Mouse (Mus musculus) liver, embryonic 14.5 days (tissue): Measurements from ENCODE around the gene Gse1. TPM values are rescaled to one million over a fixed set of nuclear protein-coding genes. Genes with fewer than 3 reads are reported as not detected.
A peak's percentile ranks its signal among the peaks of the same experiment; 100 is the strongest.

ENCODE experiments used
- ATAC-seq: fragments of 200-750 bp; cut with Nextera tagmentation; 2 replicates; pipeline ENCODE4 v1.8.0; 2017; ENCODE audit warnings: moderate number of reproducible peaks, mild to moderate bottlenecking, moderate library complexity; ENCODE audit not compliant: insufficient read depth
- DNase-seq, 3 experiments: peaks; one replicate each; pipeline ENCODE4 v3.0.0-alpha.2; 2012 to 2013; ENCODE audit warnings: low read depth in 3 of 3, low spot score in 3 of 3
- H3K27ac ChIP-seq: fragments of 300-500 bp; sonication (generic); 2 replicates; pipeline ENCODE4 v1.5.1; 2014; ENCODE audit warnings: moderate library complexity, mild to moderate bottlenecking, control low read depth, inconsistent platforms
- H3K27me3 ChIP-seq: fragments of 300-500 bp; sonication (generic); 2 replicates; pipeline ENCODE4 v1.6.1; 2014; ENCODE audit warnings: mild to moderate bottlenecking, low read length, moderate library complexity; ENCODE audit not compliant: control insufficient read depth, insufficient read depth
- H3K36me3 ChIP-seq: fragments of 300-500 bp; sonication (generic); replicated peaks from 2 replicates; pipeline ENCODE4 v1.6.1; 2014; ENCODE audit warnings: low read depth; ENCODE audit not compliant: control insufficient read depth, insufficient read depth
- H3K4me1 ChIP-seq, 2 experiments: fragments of 200-500 bp in 1 of 2; fragments of 300-500 bp in 1 of 2; sonication (generic) in 1 of 2; replicated peaks; 2 replicates each; pipeline ENCODE4 v1.6.1; 2012 to 2014; ENCODE audit warnings: antibody characterized with exemption in 1 of 2, inconsistent platforms in 1 of 2, low read length in 1 of 2; ENCODE audit not compliant: control insufficient read depth in 2 of 2, insufficient read depth in 2 of 2
- H3K4me2 ChIP-seq: fragments of 300-500 bp; sonication (generic); 2 replicates; pipeline ENCODE4 v1.6.1; 2014; ENCODE audit warnings: low read depth, mild to moderate bottlenecking, control low read depth, moderate library complexity
- H3K4me3 ChIP-seq, 2 experiments: fragments of 200-500 bp in 1 of 2; fragments of 300-500 bp in 1 of 2; sonication (generic) in 1 of 2; 2 replicates each; pipeline ENCODE4 v1.5.1; 2012 to 2014; ENCODE audit warnings: low read depth in 2 of 2, low read length in 2 of 2, mild to moderate bottlenecking in 2 of 2, control low read depth in 1 of 2, inconsistent platforms in 1 of 2, moderate library complexity in 1 of 2; ENCODE audit not compliant: insufficient read depth in 1 of 2
- H3K9ac ChIP-seq: fragments of 300-500 bp; sonication (generic); replicated peaks from 2 replicates; pipeline ENCODE4 v1.6.1; 2014; ENCODE audit warnings: mild to moderate bottlenecking, control low read depth, moderate library complexity
- H3K9me3 ChIP-seq: fragments of 300-500 bp; sonication (generic); 2 replicates; pipeline ENCODE4 v1.6.1; 2016; ENCODE audit warnings: low read length, mixed read lengths; ENCODE audit not compliant: control insufficient read depth
- CTCF ChIP-seq: IDR thresholded peaks from 2 replicates; pipeline ENCODE4 v1.5.1; 2016; ENCODE audit warnings: antibody characterized with exemption, low read depth, control low read depth
- EP300 ChIP-seq: IDR thresholded peaks from 2 replicates; pipeline ENCODE4 v1.6.1; 2016; ENCODE audit warnings: antibody characterized with exemption, low read depth
- WGBS: fragments of 180-500 bp; shearing (Covaris S2); extraction: QIAGEN DNeasy Blood & Tissue Kit; methylation state at CpG from one replicate; pipeline ENCODE4 v1.1.7; 2014; ENCODE audit not compliant: insufficient replicate concordance; 5-methylcytosine and 5-hydroxymethylcytosine counted together
- polyA plus RNA-seq, 2 experiments: library from polyadenylated mRNA; depleted of rRNA in 1 of 2; stranded (reverse) in 1 of 2; unstranded in 1 of 2; fragments of >200 nt; fragmentation: Nextera tagmentation in 1 of 2; extraction: Ambion mirVana in 1 of 2; gene quantifications; 2 replicates each; pipeline versions ENCODE4 v1.2.1 to v1.2.3; 2012 to 2014

Gse1 gene
- polyA plus RNA-seq, 2 experiments = 11.4 to 14.9 TPM

GRCm38 (mm10) chr8:120419675-120420074 is 191.4 kb downstream of the Gse1 start:
- Histone ChIP-seq H3K9ac (no peak overlapping the region), H3K36me3 (no peaks in the 10 kb centered on the region), H3K4me1 (peaks cover 3 to 36% of the 10 kb centered on the region in 2 experiments), H3K4me3 (no peak overlapping the region), H3K27ac (no peak overlapping the region), H3K9me3 (no peaks in the 10 kb centered on the region), H3K27me3 (no peaks in the 10 kb centered on the region), H3K4me2 (no peak overlapping the region)
- ATAC-seq (no peak), DNase-seq (no peak)
- TF ChIP-seq EP300 (no peak), CTCF (no peak)
- 69% methylated on average over 9 of the region's 9 CpGs for WGBS

- Histone ChIP-seq H3K27ac (no peak overlapping the region), H3K9me3 (no peaks in the 10 kb centered on the region), H3K4me1 (peaks cover 3 to 36% of the 10 kb centered on the region in 2 experiments), H3K9ac (no peak overlapping the region), H3K4me2 (no peak overlapping the region), H3K36me3 (no peaks in the 10 kb centered on the region), H3K4me3 (no peak overlapping the region), H3K27me3 (no peaks in the 10 kb centered on the region)
- DNase-seq = no peak
- peak; percentile 16; the same call in 1 of the 2 replicates for ATAC-seq
- TF ChIP-seq CTCF (no peak), EP300 (no peak)
- 20% methylated on average over 5 of the region's 5 CpGs for WGBS
Observed at GRCm38 (mm10) chr8:120420226-120420625, 192.0 kb downstream of the Gse1 start.

GRCm38 (mm10) chr8:120421638-120422037 is 193.4 kb downstream of the Gse1 start:
- Histone ChIP-seq H3K9ac (no peak overlapping the region), H3K4me1 (peaks cover 3 to 43% of the 10 kb centered on the region in 2 experiments)

GRCm38 (mm10) chr8:120422236-120422635 is 194.0 kb downstream of the Gse1 start:
- no peak for DNase-seq
- Histone ChIP-seq H3K4me1 (peaks cover 3 to 43% of the 10 kb centered on the region in 2 experiments), H3K27me3 (no peaks in the 10 kb centered on the region), H3K9me3 (no peaks in the 10 kb centered on the region), H3K4me3 (no peak overlapping the region), H3K36me3 (no peaks in the 10 kb centered on the region), H3K27ac (no peak overlapping the region), H3K9ac (no peak overlapping the region), H3K4me2 (no peak overlapping the region)
- no peak for ATAC-seq
- no peak for TF ChIP-seq EP300
- TF ChIP-seq CTCF = no peak
- WGBS = 75% methylated on average over 8 of the region's 8 CpGs

More at GRCm38 (mm10) chr8:120421638-120422037, 193.4 kb downstream of the Gse1 start:
- Histone ChIP-seq H3K27me3 (no peaks in the 10 kb centered on the region), H3K4me3 (no peak overlapping the region), H3K4me2 (no peak overlapping the region), H3K27ac (no peak overlapping the region), H3K9me3 (no peaks in the 10 kb centered on the region), H3K36me3 (no peaks in the 10 kb centered on the region)
- WGBS = 26% methylated on average over 9 of the region's 9 CpGs
- no peak for DNase-seq
- TF ChIP-seq CTCF = no peak
- TF ChIP-seq EP300 = no peak
- ATAC-seq = no peak

GRCm38 (mm10) chr8:120423576-120423975 is 195.3 kb downstream of the Gse1 start:
- H3K9ac ChIP-seq = no peak overlapping the region
- TF ChIP-seq CTCF (no peak), EP300 (no peak)
- H3K27me3 ChIP-seq = no peaks in the 10 kb centered on the region
- ATAC-seq (no peak), DNase-seq (no peak)
- H3K9me3 ChIP-seq = no peaks in the 10 kb centered on the region
- H3K36me3 ChIP-seq = no peaks in the 10 kb centered on the region
- 24% methylated on average over 7 of the region's 7 CpGs for WGBS
- H3K4me2 ChIP-seq = no peak overlapping the region
- H3K27ac ChIP-seq = no peak overlapping the region
- H3K4me3 ChIP-seq = no peak overlapping the region
- peaks cover 3 to 46% of the 10 kb centered on the region in 2 experiments for H3K4me1 ChIP-seq
